In the genomic region with DNA sequence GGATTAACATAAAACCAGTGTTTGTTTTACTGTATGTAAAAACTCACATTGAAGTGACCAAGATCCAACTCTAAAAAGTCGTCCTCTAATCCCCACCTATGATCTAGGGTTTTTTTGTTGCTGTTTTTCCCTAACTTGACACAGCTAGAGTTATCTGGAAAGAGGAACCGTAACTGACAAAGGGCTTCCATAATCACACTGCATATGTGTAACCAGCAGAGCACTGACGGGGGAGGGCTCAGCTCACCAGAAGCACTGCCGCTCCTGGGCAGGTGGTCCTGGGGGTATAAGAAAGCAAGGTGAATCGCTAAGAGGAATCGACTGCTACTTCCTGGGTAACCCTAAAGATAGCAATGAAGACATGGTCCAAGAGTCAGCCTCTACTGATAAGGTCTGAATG, we compare ENCODE assay signal across 24 mouse cellular contexts. TPM values are rescaled to one million over a fixed set of nuclear protein-coding genes. Genes with fewer than 3 reads are reported as not detected.
DNase-seq lines count a peak whose midpoint lies in the region; ATAC-seq and TF ChIP-seq lines count a peak whose summit lies in the region.
"Had no signal": no experiment of that assay in that cellular context is flagged by ENCODE, and none has a peak within 500 bp of the region (broad histone marks: within the 10 kb centered on the region; RNA-seq: fewer than 3 reads in every experiment).

No protein-coding gene starts in this region.

- no peak for ATAC-seq in intestine, postnatal 0 days
- ATAC-seq in intestine, embryonic 15.5 days: no peak
- ATAC-seq: forebrain, embryonic 14.5 days; forebrain, embryonic 16.5 days had no signal

- no peaks in the 10 kb centered on the region for H3K79me2 ChIP-seq in MEL (ENCODE audit: control insufficient read depth, insufficient read depth, low read length, poor library complexity)

- H3K27me3 ChIP-seq in intestine, postnatal 0 days (replicated peaks; ENCODE audit: control insufficient read depth, insufficient read depth, low read length): no peaks in the 10 kb centered on the region
- no peaks in the 10 kb centered on the region for H3K27me3 ChIP-seq in intestine, embryonic 15.5 days (replicated peaks)
- H3K27me3 ChIP-seq in MEL (ENCODE audit: control insufficient read depth in 1 of 2, insufficient read depth in 2 of 2, low read length in 2 of 2): no peaks in the 10 kb centered on the region
- H3K27me3 ChIP-seq: embryonic facial prominence, embryonic 13.5 days; embryonic facial prominence, embryonic 15.5 days; forebrain, embryonic 12.5 days had no signal

- TF ChIP-seq EP300 in MEL (IDR thresholded peaks at IDR 0.05; ENCODE audit: low read depth in 1 of 2, low read length in 2 of 2): no peak

- H3K4me2 ChIP-seq in intestine, postnatal 0 days (replicated peaks; ENCODE audit: low read depth): no peak overlapping the region
- no peak overlapping the region for H3K4me2 ChIP-seq in intestine, embryonic 15.5 days (replicated peaks)
- H3K4me2 ChIP-seq: embryonic facial prominence, embryonic 13.5 days; embryonic facial prominence, embryonic 15.5 days; forebrain, embryonic 12.5 days had no signal

- H3K9me3 ChIP-seq in intestine, postnatal 0 days (ENCODE audit: control insufficient read depth): no peaks in the 10 kb centered on the region
- H3K9me3 ChIP-seq in intestine, embryonic 15.5 days: no peaks in the 10 kb centered on the region
- no peaks in the 10 kb centered on the region for H3K9me3 ChIP-seq in MEL (replicated peaks; ENCODE audit: insufficient read depth, low read length)
- H3K9me3 ChIP-seq: embryonic facial prominence, embryonic 13.5 days; embryonic facial prominence, embryonic 15.5 days; forebrain, embryonic 10.5 days; forebrain, embryonic 12.5 days; G1E had no signal

- H3K4me1 ChIP-seq in intestine, postnatal 0 days (replicated peaks; ENCODE audit: control insufficient read depth, insufficient read depth, low read length): no peaks in the 10 kb centered on the region
- no peaks in the 10 kb centered on the region for H3K4me1 ChIP-seq in intestine, embryonic 15.5 days (replicated peaks)
- H3K4me1 ChIP-seq in MEL (ENCODE audit: control insufficient read depth in 1 of 2, insufficient read depth in 2 of 2, low read length in 2 of 2): peaks cover 0 to 4% of the 10 kb centered on the region in 2 experiments; a peak in 2 of 4 replicates
- H3K4me1 ChIP-seq: embryonic facial prominence, embryonic 13.5 days; embryonic facial prominence, embryonic 15.5 days; forebrain, embryonic 10.5 days; forebrain, embryonic 12.5 days had no signal

- H3K27ac ChIP-seq in intestine, postnatal 0 days (ENCODE audit: low read depth, low read length): peak overlapping the region; percentile 15; the same call in 1 of the 2 replicates
- no peak overlapping the region for H3K27ac ChIP-seq in intestine, embryonic 15.5 days
- no peak overlapping the region for H3K27ac ChIP-seq in MEL (ENCODE audit: control insufficient read depth, low read depth, low read length)
- H3K27ac ChIP-seq: embryonic facial prominence, embryonic 13.5 days; embryonic facial prominence, embryonic 15.5 days; forebrain, embryonic 10.5 days; forebrain, embryonic 12.5 days had no signal

- WGBS in intestine, postnatal 0 days: 86% methylated on average over 6 of the region's 6 CpGs
- 92% methylated on average over 6 of the region's 6 CpGs for WGBS in intestine, embryonic 15.5 days

- H3K4me3 ChIP-seq in intestine, postnatal 0 days (ENCODE audit: low read depth, low read length): no peak overlapping the region
- H3K4me3 ChIP-seq in intestine, embryonic 15.5 days (replicated peaks): no peak overlapping the region
- no peak overlapping the region for H3K4me3 ChIP-seq in MEL (ENCODE audit: control insufficient read depth in 1 of 2, insufficient read depth in 1 of 2, low read depth in 2 of 2, low read length in 2 of 2)
- H3K4me3 ChIP-seq: embryonic facial prominence, embryonic 13.5 days; embryonic facial prominence, embryonic 15.5 days; erythroblast, embryonic 14.5 days; forebrain, embryonic 10.5 days; forebrain, embryonic 12.5 days had no signal

- no peak overlapping the region for H3K9ac ChIP-seq in intestine, postnatal 0 days (ENCODE audit: low read depth, low read length)
- H3K9ac ChIP-seq in intestine, embryonic 15.5 days: no peak overlapping the region
- H3K9ac ChIP-seq in MEL (ENCODE audit: control insufficient read depth, low read depth, low read length, poor library complexity, severe bottlenecking): no peak overlapping the region
- H3K9ac ChIP-seq: embryonic facial prominence, embryonic 13.5 days; embryonic facial prominence, embryonic 15.5 days; forebrain, embryonic 12.5 days had no signal

- no peak for TF ChIP-seq RAD21 in MEL (IDR thresholded peaks at IDR 0.05; ENCODE audit: low read depth, low read length)

- peaks cover 89% of the 10 kb centered on the region for H3K36me3 ChIP-seq in intestine, postnatal 0 days (ENCODE audit: control insufficient read depth, insufficient read depth)
- peaks cover 58% of the 10 kb centered on the region for H3K36me3 ChIP-seq in intestine, embryonic 15.5 days
- peaks cover 10 to 45% of the 10 kb centered on the region in 2 experiments for H3K36me3 ChIP-seq in MEL (ENCODE audit: control insufficient read depth in 1 of 2, insufficient read depth in 2 of 2, low read length in 2 of 2)

- TF ChIP-seq POLR2A in MEL (IDR thresholded peaks at IDR 0.05; ENCODE audit: control insufficient read depth in 1 of 2, insufficient read depth in 1 of 2, low read depth in 1 of 2, low read length in 2 of 2, poor library complexity in 1 of 2): no peak

- DNase-seq in A20 (ENCODE audit: low read depth, low spot score) (peak; percentile 53), MEL (ENCODE audit: low read depth, low spot score) (no peak)
- DNase-seq in left cerebral cortex, postnatal 25 days (ENCODE audit: low spot score in 2 of 2): no peak
- DNase-seq: adrenal gland, adult 2 months; adrenal gland, postnatal 10 days; adrenal gland, postnatal 25 days; cerebellum, adult 11 months; cerebellum, adult 18-20 months; cerebellum, adult 8-10 months; cerebellum, adult 9-11 months; cerebellum, postnatal 14 days; cerebellum, postnatal 36 days; embryo, embryonic 11 days had no signal

- intact Hi-C loops in left cerebral cortex, postnatal 25 days (cut with DNase I): no loop called here

- TF ChIP-seq CTCF in intestine, postnatal 0 days (IDR thresholded peaks at IDR 0.05; ENCODE audit: low read depth): no peak
- no peak for TF ChIP-seq CTCF in MEL (IDR thresholded peaks at IDR 0.05 in 2 of 3, conservative IDR thresholded peaks at IDR 0.05 in 1 of 3; ENCODE audit: control insufficient read depth in 1 of 3, insufficient read depth in 1 of 3, low read depth in 2 of 3, low read length in 3 of 3, poor library complexity in 1 of 3, severe bottlenecking in 1 of 3)

TF ChIP-seq in MEL, 35 proteins besides CTCF, POLR2A, EP300 and RAD21:
- no peak for TF ChIP-seq BHLHE40 (IDR thresholded peaks at IDR 0.05; ENCODE audit: borderline replicate concordance, low read depth, low read length)
- TF ChIP-seq ELF1 (IDR thresholded peaks at IDR 0.05; ENCODE audit: low read depth, low read length): peak; percentile 23; the same call in 1 of the 2 replicates

RNA-seq across cellular contexts. Expression of a gene that starts 26.4 kb away (rescaled TPM):
- 18.6 and 19.1 TPM in 2 replicates for polyA plus RNA-seq in intestine, postnatal 0 days (2015; fragmentation: Nextera tagmentation; extraction: Ambion mirVana)
- polyA plus RNA-seq in intestine, embryonic 15.5 days (2015; fragmentation: Nextera tagmentation; extraction: Ambion mirVana): 32.2 and 36.5 TPM in 2 replicates
- 26.4 and 29.0 TPM in 2 replicates for total RNA-seq in MEL (2012; rRNA removed)
- polyA plus RNA-seq in MEL (2012; ENCODE audit: insufficient read depth in 1 of 2, insufficient read length in 2 of 2, low read depth in 1 of 2, low replicate concordance in 2 of 2, missing spikeins in 1 of 2): 10 to 100 TPM; 45.6 to 55.4 TPM
- total RNA-seq in left cerebral cortex, postnatal 25 days (2021): 10 to 100 TPM; 60.9 to 62.9 TPM

RNA-seq across cellular contexts. Expression of a gene that starts 29.5 kb away (rescaled TPM):
- polyA plus RNA-seq in intestine, postnatal 0 days (2015; fragmentation: Nextera tagmentation; extraction: Ambion mirVana): 0.13 and 0.17 TPM in 2 replicates
- 0.43 and 0.80 TPM in 2 replicates for polyA plus RNA-seq in intestine, embryonic 15.5 days (2015; fragmentation: Nextera tagmentation; extraction: Ambion mirVana)
- 0.13 TPM in 1 of 2 replicates, not detected in the other for total RNA-seq in MEL (2012; rRNA removed)
- 1 to 10 TPM in 1 of 2 experiments, not detected in 1; 2.3 TPM for polyA plus RNA-seq in MEL (2012; ENCODE audit: insufficient read depth in 1 of 2, insufficient read length in 2 of 2, low read depth in 1 of 2, low replicate concordance in 2 of 2, missing spikeins in 1 of 2)
- total RNA-seq in left cerebral cortex, postnatal 25 days (2021): not detected
- total RNA-seq: adrenal gland, postnatal 25 days; common myeloid progenitor, adult 5-6 weeks; G1E had no signal
- polyA plus RNA-seq: erythroblast, embryonic 14.5 days; G1E had no signal

RNA-seq across cellular contexts. Expression of a gene that starts 35.0 kb away (rescaled TPM):
- polyA plus RNA-seq in intestine, postnatal 0 days (2015; fragmentation: Nextera tagmentation; extraction: Ambion mirVana): 3.6 and 3.7 TPM in 2 replicates
- 3.2 and 5.3 TPM in 2 replicates for polyA plus RNA-seq in intestine, embryonic 15.5 days (2015; fragmentation: Nextera tagmentation; extraction: Ambion mirVana)
- total RNA-seq in MEL (2012; rRNA removed): 4.2 and 6.4 TPM in 2 replicates
- 1 to 10 TPM in 1 of 2 experiments, not detected in 1; 9.0 TPM for polyA plus RNA-seq in MEL (2012; ENCODE audit: insufficient read depth in 1 of 2, insufficient read length in 2 of 2, low read depth in 1 of 2, low replicate concordance in 2 of 2, missing spikeins in 1 of 2)
- 10 to 100 TPM; 14.9 to 16.4 TPM for total RNA-seq in left cerebral cortex, postnatal 25 days (2021)
